Mouse (Mus musculus) embryonic facial prominence, embryonic 15.5 days (tissue): ENCODE measurements around the gene Acp2. TPM values are rescaled to one million over a fixed set of nuclear protein-coding genes. Genes with fewer than 3 reads are reported as not detected.

ENCODE experiments used
- ATAC-seq: fragments of 200-750 bp; cut with Nextera tagmentation; 2 replicates; pipeline ENCODE4 v1.8.0; 2017; ENCODE audit warnings: low read depth, moderate TSS enrichment; ENCODE audit not compliant: insufficient number of reproducible peaks, low FRiP score, low TSS enrichment
- H3K27ac ChIP-seq: fragments of 300-500 bp; sonication (generic); replicated peaks from 2 replicates; pipeline ENCODE4 v1.5.1; 2015; ENCODE audit warnings: mild to moderate bottlenecking, inconsistent platforms
- H3K27me3 ChIP-seq: fragments of 300-500 bp; sonication (generic); 2 replicates; pipeline ENCODE4 v1.6.1; 2015; ENCODE audit warnings: inconsistent platforms
- H3K36me3 ChIP-seq: fragments of 300-500 bp; sonication (generic); 2 replicates; pipeline ENCODE4 v1.6.1; 2015; ENCODE audit warnings: mild to moderate bottlenecking, inconsistent platforms
- H3K4me1 ChIP-seq: fragments of 300-500 bp; sonication (generic); 2 replicates; pipeline ENCODE4 v1.6.1; 2015; ENCODE audit warnings: inconsistent platforms
- H3K4me2 ChIP-seq: fragments of 300-500 bp; sonication (generic); replicated peaks from 2 replicates; pipeline ENCODE4 v1.6.1; 2015; ENCODE audit warnings: mild to moderate bottlenecking, inconsistent platforms
- H3K4me3 ChIP-seq: fragments of 300-500 bp; sonication (generic); replicated peaks from 2 replicates; pipeline ENCODE4 v1.5.1; 2015; ENCODE audit warnings: mild to moderate bottlenecking, inconsistent platforms
- H3K9ac ChIP-seq: fragments of 300-500 bp; sonication (generic); 2 replicates; pipeline ENCODE4 v1.6.1; 2015; ENCODE audit warnings: inconsistent platforms
- H3K9me3 ChIP-seq: fragments of 300-500 bp; sonication (generic); replicated peaks from 2 replicates; pipeline ENCODE4 v1.6.1; 2016; ENCODE audit warnings: inconsistent platforms
- WGBS: fragments of 180-500 bp; shearing (Covaris S2); methylation state at CpG from one replicate; pipeline ENCODE4 v1.1.7; 2015; 5-methylcytosine and 5-hydroxymethylcytosine counted together
- polyA plus RNA-seq: library from polyadenylated mRNA; unstranded; fragments of >200 nt; fragmentation: Nextera tagmentation; extraction: Ambion mirVana; gene quantifications from 2 replicates; pipeline ENCODE4 v1.2.1, GENCODE M21; 2015

The Acp2 gene
- polyA plus RNA-seq, 1 experiment from 2014 or later, result 28.3 TPM

- 58% methylated on average over 5 of the region's 5 CpGs for WGBS
- H3K4me1 ChIP-seq, result 0 out of 2 replicates have a peak, but pooled peaks cover 3% of the 10 kb centered on the region
- H3K27me3 ChIP-seq, result no peaks in the 10 kb centered on the region
- H3K27ac ChIP-seq, result no peak overlapping the region
- H3K36me3 ChIP-seq, result no peaks in the 10 kb centered on the region
- no peak for ATAC-seq
- no peaks in the 10 kb centered on the region for H3K9me3 ChIP-seq
- H3K4me3 ChIP-seq, result no peak overlapping the region
- H3K9ac ChIP-seq, result no peak overlapping the region
- no peak overlapping the region for H3K4me2 ChIP-seq
These were observed 39.9 kb downstream of the Acp2 start for GRCm38 (mm10) chr2:91242547-91242946.

- no peaks in the 10 kb centered on the region for H3K9me3 ChIP-seq
- peak overlapping the region; percentile 60; the same call in 1 of the 2 replicates for H3K27ac ChIP-seq
- H3K4me2 ChIP-seq, result no peak overlapping the region
- no peaks in the 10 kb centered on the region for H3K27me3 ChIP-seq
- H3K4me3 ChIP-seq, result no peak overlapping the region
- no peak overlapping the region for H3K9ac ChIP-seq
- 40% methylated on average over 3 of the region's 3 CpGs for WGBS
- no peaks in the 10 kb centered on the region for H3K4me1 ChIP-seq
- H3K36me3 ChIP-seq, result no peaks in the 10 kb centered on the region
- ATAC-seq, result peak; percentile 77
These were observed 40.7 kb downstream of the Acp2 start for GRCm38 (mm10) chr2:91243416-91243815.

- ATAC-seq, result no peak
- no peak overlapping the region for H3K4me2 ChIP-seq
- no peak overlapping the region for H3K9ac ChIP-seq
- H3K36me3 ChIP-seq, result no peaks in the 10 kb centered on the region
- H3K9me3 ChIP-seq, result no peaks in the 10 kb centered on the region
- no peak overlapping the region for H3K4me3 ChIP-seq
- WGBS, result 78% methylated on average over 5 of the region's 5 CpGs
- H3K4me1 ChIP-seq, result no peaks in the 10 kb centered on the region
- no peaks in the 10 kb centered on the region for H3K27me3 ChIP-seq
- H3K27ac ChIP-seq, result no peak overlapping the region
These were observed 42.0 kb downstream of the Acp2 start for GRCm38 (mm10) chr2:91244557-91245228.

GRCm38 (mm10) chr2:91248366-91248765 lies 45.7 kb downstream of the Acp2 start:
- Histone ChIP-seq H3K4me3 (no peak overlapping the region), H3K27me3 (no peaks in the 10 kb centered on the region), H3K9me3 (no peaks in the 10 kb centered on the region), H3K9ac (no peak overlapping the region), H3K4me2 (no peak overlapping the region), H3K27ac (no peak overlapping the region), H3K36me3 (no peaks in the 10 kb centered on the region), H3K4me1 (no peaks in the 10 kb centered on the region)
- WGBS, result 83% methylated on average over 4 of the region's 4 CpGs
- no peak for ATAC-seq

- 67% methylated on average over 4 of the region's 4 CpGs for WGBS
- Histone ChIP-seq H3K27me3 (0 out of 2 replicates have a peak, but pooled peaks cover 12% of the 10 kb centered on the region), H3K4me3 (no peak overlapping the region), H3K4me2 (no peak overlapping the region), H3K9ac (no peak overlapping the region), H3K9me3 (no peaks in the 10 kb centered on the region), H3K36me3 (no peaks in the 10 kb centered on the region), H3K4me1 (peaks cover 18% of the 10 kb centered on the region), H3K27ac (no peak overlapping the region)
- ATAC-seq, result no peak
These were observed 49.3 kb downstream of the Acp2 start for GRCm38 (mm10) chr2:91252001-91252400.

- 34% methylated on average over 4 of the region's 4 CpGs for WGBS
- Histone ChIP-seq H3K4me2 (no peak overlapping the region), H3K27me3 (0 out of 2 replicates have a peak, but pooled peaks cover 12% of the 10 kb centered on the region), H3K4me3 (no peak overlapping the region), H3K9me3 (no peaks in the 10 kb centered on the region), H3K36me3 (no peaks in the 10 kb centered on the region), H3K27ac (no peak overlapping the region), H3K9ac (no peak overlapping the region), H3K4me1 (peaks cover 22% of the 10 kb centered on the region)
- no peak for ATAC-seq
These were observed 49.8 kb downstream of the Acp2 start for GRCm38 (mm10) chr2:91252512-91252911.

GRCm38 (mm10) chr2:91254725-91255380 lies 52.2 kb downstream of the Acp2 start:
- no peaks in the 10 kb centered on the region for H3K36me3 ChIP-seq
- WGBS, result 19% methylated on average over 8 of the region's 8 CpGs
- no peak overlapping the region for H3K9ac ChIP-seq
- 0 out of 2 replicates have a peak, but pooled peaks cover 12% of the 10 kb centered on the region for H3K27me3 ChIP-seq
- H3K4me2 ChIP-seq, result peak overlapping the region; percentile 93
- H3K4me3 ChIP-seq, result peak overlapping the region; percentile 73; the same call in 1 of the 2 replicates
- H3K4me1 ChIP-seq, result peaks cover 33% of the 10 kb centered on the region
- no peak overlapping the region for H3K27ac ChIP-seq
- ATAC-seq, result no peak
- no peaks in the 10 kb centered on the region for H3K9me3 ChIP-seq

GRCm38 (mm10) chr2:91255661-91256150 lies 53.0 kb downstream of the Acp2 start, which contains the start of gene Pacsin3:
TSS of gene Pacsin3 (plus strand) at chr2:91255954.
- Histone ChIP-seq H3K27me3 (0 out of 2 replicates have a peak, but pooled peaks cover 12% of the 10 kb centered on the region), H3K4me2 (peak within 1 kb of the TSS; percentile 93), H3K9me3 (no peaks in the 10 kb centered on the region), H3K4me3 (peak within 1 kb of the TSS; percentile 73), H3K27ac (peak within 1 kb of the TSS; percentile 85), H3K36me3 (0 out of 2 replicates have a peak, but pooled peaks cover 4% of the 10 kb centered on the region), H3K4me1 (peaks cover 33% of the 10 kb centered on the region), H3K9ac (peak within 1 kb of the TSS; percentile 33)
- no peak for ATAC-seq
- WGBS, result 2% methylated on average over 27 of the region's 27 CpGs

- H3K27me3 ChIP-seq, result 0 out of 2 replicates have a peak, but pooled peaks cover 12% of the 10 kb centered on the region
- peak overlapping the region; percentile 33 for H3K9ac ChIP-seq
- H3K4me1 ChIP-seq, result peaks cover 33% of the 10 kb centered on the region
- peak overlapping the region; percentile 85 for H3K27ac ChIP-seq
- H3K4me2 ChIP-seq, result peak overlapping the region; percentile 93
- ATAC-seq, result peak; percentile 78
- H3K9me3 ChIP-seq, result no peaks in the 10 kb centered on the region
- peaks cover 8% of the 10 kb centered on the region; the same call in 1 of the 2 replicates for H3K36me3 ChIP-seq
- under 1% methylated on average over 52 of the region's 52 CpGs for WGBS
- H3K4me3 ChIP-seq, result peak overlapping the region; percentile 73
These were observed 53.8 kb downstream of the Acp2 start for GRCm38 (mm10) chr2:91256256-91257125.

- H3K4me1 ChIP-seq, result peaks cover 33% of the 10 kb centered on the region
- ATAC-seq, result peak; percentile 79
- H3K27ac ChIP-seq, result peak overlapping the region; percentile 85
- peaks cover 13% of the 10 kb centered on the region for H3K36me3 ChIP-seq
- peak overlapping the region; percentile 93 for H3K4me2 ChIP-seq
- peak overlapping the region; percentile 33 for H3K9ac ChIP-seq
- H3K9me3 ChIP-seq, result no peaks in the 10 kb centered on the region
- WGBS, result 2% methylated on average over 22 of the region's 22 CpGs
- peak overlapping the region; percentile 73 for H3K4me3 ChIP-seq
- H3K27me3 ChIP-seq, result 0 out of 2 replicates have a peak, but pooled peaks cover 12% of the 10 kb centered on the region
These were observed 54.7 kb downstream of the Acp2 start for GRCm38 (mm10) chr2:91257126-91257980.
